12 mouse cellular contexts compared by ENCODE assay signal in the genomic region with DNA sequence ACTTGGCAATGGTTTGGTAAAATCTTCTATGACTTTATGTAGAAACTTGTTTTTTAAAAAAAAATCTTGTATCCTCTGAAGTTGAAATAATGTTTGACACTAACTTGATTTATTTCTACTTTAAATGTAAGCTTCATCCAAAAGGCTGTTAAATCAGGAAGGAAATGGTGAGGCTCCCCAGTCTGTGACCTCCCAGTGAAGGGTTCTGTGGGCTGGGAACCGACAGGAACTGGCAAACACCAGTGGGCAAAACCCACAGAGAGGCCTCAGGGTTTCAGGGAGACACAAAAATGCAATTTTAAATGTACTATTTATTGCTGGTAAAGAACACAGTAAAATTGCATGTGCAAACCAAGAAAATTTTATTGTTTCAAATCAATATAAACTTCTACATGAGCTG. TPM values are rescaled to one million over a fixed set of nuclear protein-coding genes. Genes with fewer than 3 reads are reported as not detected.
"Had no signal": no experiment of that assay in that cellular context is flagged by ENCODE, and none has a peak within 500 bp of the region (broad histone marks: within the 10 kb centered on the region; RNA-seq: fewer than 3 reads in every experiment).

No protein-coding gene starts in this region.

RNA-seq across cellular contexts. Expression of gene Cfc1, which starts 17.7 kb away (rescaled TPM):
- total RNA-seq: forebrain, postnatal 0 days; gastrocnemius, adult 18-20 months; gastrocnemius, adult 2 months; gastrocnemius, adult 8-10 months; gastrocnemius, postnatal 10 days; gastrocnemius, postnatal 14 days; gastrocnemius, postnatal 25 days; gastrocnemius, postnatal 36 days; gastrocnemius, postnatal 4 days; heart, adult 18-20 months; heart, adult 2 months; heart, adult 8-10 months had no signal

RNA-seq across cellular contexts. Expression of gene Prss39, which starts 19.6 kb away (rescaled TPM):
- total RNA-seq: forebrain, postnatal 0 days; gastrocnemius, adult 18-20 months; gastrocnemius, adult 2 months; gastrocnemius, adult 8-10 months; gastrocnemius, postnatal 10 days; gastrocnemius, postnatal 14 days; gastrocnemius, postnatal 25 days; gastrocnemius, postnatal 36 days; gastrocnemius, postnatal 4 days; heart, adult 18-20 months; heart, adult 2 months had no signal

RNA-seq across cellular contexts. Expression of gene Prss40, which starts 42.9 kb away (rescaled TPM):
- total RNA-seq: forebrain, postnatal 0 days; gastrocnemius, adult 18-20 months; gastrocnemius, adult 2 months; gastrocnemius, adult 8-10 months; gastrocnemius, postnatal 10 days; gastrocnemius, postnatal 14 days; gastrocnemius, postnatal 25 days; gastrocnemius, postnatal 36 days; gastrocnemius, postnatal 4 days; heart, adult 18-20 months; heart, adult 2 months; heart, adult 8-10 months had no signal
